Mouse (Mus musculus): ENCODE results near the gene Pabpn1l.
A peak's percentile ranks its signal among the peaks of the same experiment; 100 is the strongest.

Gene Pabpn1l

DNA sequence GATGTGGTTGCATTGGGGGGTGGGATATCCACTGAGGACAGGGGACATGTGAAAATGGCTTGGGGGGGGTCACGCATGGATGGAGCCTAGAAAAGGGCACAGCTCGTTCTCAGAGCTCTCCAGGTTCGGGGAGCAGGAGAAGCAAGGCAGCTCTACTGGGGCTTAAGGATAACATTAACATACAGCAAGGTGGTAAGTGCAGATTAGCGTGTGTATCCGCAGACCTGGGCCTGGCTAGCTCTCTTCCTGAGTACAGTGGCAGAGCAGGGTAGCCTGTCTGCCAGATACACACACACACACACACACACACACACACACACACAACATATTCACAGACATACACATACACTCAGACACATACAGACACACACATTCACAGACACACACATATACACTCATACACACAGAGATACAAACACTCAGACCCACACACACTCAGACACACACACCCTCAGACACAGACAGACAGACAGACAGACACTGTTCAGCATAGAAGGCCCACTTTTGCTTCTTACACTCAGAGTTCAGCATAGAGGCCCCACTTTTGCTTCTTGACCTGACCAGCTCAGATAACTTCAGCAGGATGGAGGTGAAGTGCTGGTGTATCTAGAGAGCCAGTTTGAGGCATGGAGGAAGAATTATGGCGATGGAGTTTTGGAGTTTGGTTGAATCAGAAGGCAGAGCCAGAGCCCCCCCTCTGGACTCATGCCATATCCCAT, 3.7 kb downstream of the Pabpn1l start:
- no peak for DNase-seq (ENCODE audit: low read depth, low spot score)

GRCm38 (mm10) chr8:122617947-122618546, 4.5 kb downstream of the Pabpn1l start:
- DNase-seq (ENCODE audit: low read depth, low spot score), result peak; percentile 30

- no peak for DNase-seq (ENCODE audit: low read depth, low spot score)
These were observed 6.2 kb downstream of the Pabpn1l start for GRCm38 (mm10) chr8:122616181-122616905.

GRCm38 (mm10) chr8:122611295-122612133, 11.0 kb downstream of the Pabpn1l start, which contains the start of the genes Galns and Trappc2l:
Gene Galns, minus strand, starts transcription at chr8:122611463.
Gene Trappc2l, plus strand, starts transcription at chr8:122611640.
- DNase-seq (ENCODE audit: low read depth, low spot score), result peak; percentile 94

GRCm38 (mm10) chr8:122610612-122611277, 11.8 kb downstream of the Pabpn1l start:
- DNase-seq (ENCODE audit: low read depth, low spot score), result no peak

DNA sequence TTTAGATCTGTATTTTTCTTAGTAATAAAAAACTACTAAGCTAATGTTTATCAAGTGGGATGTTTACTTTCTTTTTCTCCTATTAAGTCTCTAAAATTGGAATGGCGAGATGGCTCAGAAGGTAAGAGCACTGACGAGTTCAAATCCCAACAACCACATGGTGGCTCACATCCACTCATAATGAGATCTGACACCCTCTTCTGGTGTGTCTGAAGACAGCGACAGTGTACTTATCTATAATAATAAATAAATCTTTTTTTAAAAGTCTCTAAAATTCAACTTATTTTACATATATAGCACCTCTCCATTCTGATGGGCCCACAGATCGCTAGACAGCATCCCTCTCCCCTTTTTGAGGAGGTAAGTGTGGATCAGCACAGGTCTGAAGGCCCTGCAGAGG, 12.3 kb downstream of the Pabpn1l start:
- no peak for DNase-seq (ENCODE audit: low read depth, low spot score)

DNA sequence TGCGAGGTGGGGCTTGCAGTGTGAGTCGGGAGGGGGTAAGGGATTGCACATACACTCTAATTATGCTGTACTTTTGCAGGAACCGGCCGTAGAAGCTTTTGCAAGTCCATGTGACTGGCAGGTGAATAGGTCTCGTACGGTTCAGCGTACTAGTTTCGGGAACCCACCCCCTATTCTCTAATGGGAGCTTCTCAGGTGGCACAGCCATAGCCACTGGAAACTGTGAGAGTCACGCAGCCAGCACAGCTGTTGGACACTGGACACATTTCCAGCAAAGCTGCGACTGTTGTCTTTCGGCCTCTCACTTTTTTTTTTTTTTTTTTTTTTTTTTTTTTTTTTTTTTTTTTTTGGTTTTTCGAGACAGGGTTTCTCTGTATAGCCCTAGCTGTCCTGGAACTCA, 15.7 kb downstream of the Pabpn1l start:
- DNase-seq (ENCODE audit: low read depth, low spot score), result no peak

DNA sequence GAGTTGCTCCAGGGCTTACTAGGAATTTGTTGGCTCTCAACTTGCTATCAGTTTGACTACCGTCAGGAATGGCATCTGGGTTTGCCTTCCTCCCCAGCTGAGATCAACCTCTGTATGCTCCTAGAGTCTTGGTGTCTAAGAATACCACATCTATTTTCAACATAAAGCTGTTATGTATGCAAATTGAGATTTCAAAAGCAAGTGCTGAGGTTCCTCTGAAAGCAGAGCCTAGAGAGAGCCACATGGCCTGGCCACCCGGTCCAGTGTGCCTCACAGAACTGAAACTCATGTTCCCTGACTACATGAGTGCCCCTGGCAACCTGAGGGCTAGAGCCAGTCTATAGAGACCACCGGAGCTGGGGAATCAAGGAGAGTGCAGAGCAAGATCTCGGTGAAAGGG, 17.2 kb downstream of the Pabpn1l start:
- no peak for DNase-seq (ENCODE audit: low read depth, low spot score)

- DNase-seq (ENCODE audit: low read depth, low spot score), result no peak
These were observed 17.9 kb downstream of the Pabpn1l start for GRCm38 (mm10) chr8:122604640-122605039.

DNA sequence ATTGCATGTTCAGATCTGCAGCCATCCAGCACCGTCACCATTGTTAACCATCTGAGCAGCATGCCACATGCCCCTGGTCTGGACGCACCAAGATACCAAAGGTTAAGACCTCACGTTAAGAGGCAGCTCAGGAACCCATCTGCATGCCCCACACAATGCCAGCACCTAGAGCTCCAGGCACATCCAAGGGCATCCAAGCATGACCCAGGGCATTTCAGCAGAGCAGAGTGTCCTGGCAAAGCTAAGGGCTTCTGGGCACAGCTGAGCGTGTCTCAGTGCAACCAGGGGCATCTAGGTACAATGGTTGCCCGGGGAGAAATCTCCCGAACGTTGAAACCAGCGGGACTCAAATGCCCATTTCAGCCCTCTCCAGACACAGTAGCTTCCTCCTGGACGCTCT, 21.9 kb downstream of the Pabpn1l start:
- DNase-seq (ENCODE audit: low read depth, low spot score), result no peak

DNA sequence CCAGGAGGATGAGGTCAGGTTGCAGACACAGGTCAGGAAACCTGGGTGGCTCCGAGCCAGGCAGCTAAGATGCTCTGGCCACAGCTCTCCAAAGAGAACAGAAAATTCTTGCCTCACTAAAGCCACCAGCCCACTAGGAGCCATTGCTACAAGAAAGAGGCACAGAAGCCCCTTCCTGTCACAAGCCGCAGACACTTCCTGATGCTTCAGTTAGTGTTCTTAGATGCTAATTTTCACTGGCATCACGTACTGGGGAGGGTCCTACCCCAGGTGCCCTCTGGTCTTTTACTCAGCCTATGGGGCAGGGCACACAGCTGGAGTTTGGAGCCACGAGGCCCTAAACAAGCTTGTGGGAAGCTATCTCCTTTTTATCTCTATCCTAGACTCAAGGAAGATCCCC, 26.5 kb downstream of the Pabpn1l start:
- DNase-seq (ENCODE audit: low read depth, low spot score), result no peak

DNA sequence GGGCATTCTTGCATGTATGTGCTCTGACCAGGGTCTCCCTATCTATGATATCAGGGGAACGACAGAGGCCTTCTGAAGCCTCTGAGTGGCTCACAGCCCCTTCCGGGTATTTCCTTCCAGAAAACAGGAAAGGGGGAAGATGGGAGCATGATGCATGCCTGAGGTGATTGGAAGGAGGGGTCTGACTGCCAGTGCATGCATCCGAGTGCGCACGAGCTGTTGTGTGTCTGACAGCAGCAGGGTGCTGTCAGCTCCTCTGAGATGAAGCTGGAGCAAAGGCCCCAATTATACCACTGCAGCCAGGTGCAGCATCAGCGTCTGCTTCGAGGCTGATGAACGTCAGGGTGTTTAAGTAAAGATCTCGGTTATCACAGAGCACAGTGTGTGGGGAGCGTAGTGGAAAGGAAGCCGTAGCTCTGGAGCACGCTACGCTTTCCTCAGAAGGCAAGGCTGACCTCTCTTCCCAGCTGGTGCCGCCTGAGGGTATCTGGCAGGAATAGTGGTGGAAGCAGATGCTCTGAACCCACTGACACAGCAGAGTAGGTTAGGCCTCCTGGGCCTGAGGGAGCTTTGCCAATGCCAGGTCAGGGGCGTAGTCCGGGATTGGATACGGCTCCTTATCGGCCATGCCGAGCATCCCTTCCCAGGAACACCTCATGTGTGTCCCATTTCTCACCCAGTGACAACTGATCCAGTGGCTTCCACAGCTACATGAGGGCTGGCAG, 28.6 kb downstream of the Pabpn1l start:
- no peak for DNase-seq (ENCODE audit: low read depth, low spot score)

GRCm38 (mm10) chr8:122593240-122593639, 29.3 kb downstream of the Pabpn1l start:
- DNase-seq (ENCODE audit: low read depth, low spot score), result no peak

- DNase-seq (ENCODE audit: low read depth, low spot score), result no peak
These were observed 35.8 kb downstream of the Pabpn1l start for GRCm38 (mm10) chr8:122586749-122587148.

GRCm38 (mm10) chr8:122586171-122586570, 36.4 kb downstream of the Pabpn1l start:
- DNase-seq (ENCODE audit: low read depth, low spot score), result no peak

- no peak for DNase-seq (ENCODE audit: low read depth, low spot score)
These were observed 37.1 kb downstream of the Pabpn1l start for GRCm38 (mm10) chr8:122585411-122585891.

GRCm38 (mm10) chr8:122584981-122585380, 37.6 kb downstream of the Pabpn1l start:
- no peak for DNase-seq (ENCODE audit: low read depth, low spot score)

GRCm38 (mm10) chr8:122580926-122581325, 41.6 kb downstream of the Pabpn1l start:
- DNase-seq (ENCODE audit: low read depth, low spot score), result no peak

GRCm38 (mm10) chr8:122579196-122579595, 43.3 kb downstream of the Pabpn1l start:
- no peak for DNase-seq (ENCODE audit: low read depth, low spot score)

DNA sequence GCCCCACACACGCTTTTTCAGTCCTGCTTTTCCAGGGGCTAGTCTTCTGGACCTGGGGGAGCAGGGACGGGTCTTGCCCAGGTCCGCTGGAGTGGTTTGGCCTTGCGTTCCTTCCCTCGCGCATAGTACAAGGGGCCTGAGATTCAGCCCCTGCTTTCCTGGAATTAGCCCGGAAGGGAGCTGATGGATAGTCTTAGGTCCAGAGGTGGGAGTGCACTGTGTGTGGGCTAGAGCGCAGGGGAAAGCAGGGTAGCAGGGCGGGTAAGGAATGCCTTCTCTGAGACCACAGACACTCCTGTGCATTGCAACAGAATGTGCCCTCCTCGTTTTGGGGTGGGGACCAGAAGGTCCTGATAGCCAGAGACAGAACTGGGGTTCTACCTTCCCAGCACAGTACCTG, 45.4 kb downstream of the Pabpn1l start:
- DNase-seq (ENCODE audit: low read depth, low spot score), result no peak
